Mouse (Mus musculus) adrenal gland, adult 18-20 months (tissue): ENCODE data around the gene Pard3. TPM values are rescaled to one million over a fixed set of nuclear protein-coding genes. Genes with fewer than 3 reads are reported as not detected.
A peak's percentile ranks its signal among the peaks of the same experiment; 100 is the strongest.

ENCODE experiments used
- DNase-seq, 2 experiments: peaks; one replicate each; pipeline ENCODE4 v3.0.0; 2021 to 2022; ENCODE audit warnings: low spot score in 2 of 2
- total RNA-seq, 2 experiments: library from RNA; stranded (reverse); gene quantifications; 1 replicate in 1 of 2; 2 replicates in 1 of 2; pipeline ENCODE4 v1.2.3; 2021

Pard3 gene
- total RNA-seq, 2 experiments from 2014 or later: 32.5 to 42.2 TPM

DNA sequence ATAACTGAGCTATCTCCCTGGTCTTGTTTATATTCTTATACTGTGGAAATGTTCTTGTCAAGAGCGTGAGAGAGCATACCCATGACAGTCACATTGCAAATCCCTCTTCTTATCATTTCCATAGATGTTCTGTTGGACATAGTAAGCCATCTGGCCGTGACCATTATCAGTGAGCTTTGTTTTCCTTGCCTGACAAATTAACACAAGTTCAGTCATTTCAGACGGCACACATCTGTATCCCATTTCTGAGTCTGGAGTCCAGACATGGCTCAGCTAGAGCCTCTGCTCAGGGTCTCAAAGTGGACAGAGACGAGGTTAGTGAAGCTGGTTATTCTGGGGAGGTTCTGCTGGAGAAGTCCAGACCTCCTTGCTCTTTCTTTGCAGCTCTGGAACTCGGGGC lies 523.0 kb downstream of the Pard3 start:
- DNase-seq: no peak

DNA sequence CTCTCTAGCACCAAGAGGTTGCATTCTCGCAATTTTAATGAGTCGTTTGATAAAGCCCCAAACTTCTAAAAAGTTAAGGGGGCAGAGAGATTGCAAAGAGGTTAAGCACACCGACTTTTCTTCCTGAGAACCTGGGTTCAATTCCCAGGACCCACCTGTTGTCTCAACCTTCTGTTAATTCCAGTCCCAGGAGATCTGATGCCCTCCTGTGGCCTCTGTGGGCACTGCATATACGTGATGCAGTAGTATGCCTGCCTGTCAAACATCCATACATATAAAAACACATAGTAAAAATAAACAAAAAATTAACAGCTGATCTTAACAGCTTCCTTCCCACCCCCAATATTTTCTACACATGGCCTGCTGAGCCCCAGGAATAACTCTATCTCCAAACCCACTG lies 524.6 kb downstream of the Pard3 start:
- DNase-seq: peak; percentile 16 to 43

DNA sequence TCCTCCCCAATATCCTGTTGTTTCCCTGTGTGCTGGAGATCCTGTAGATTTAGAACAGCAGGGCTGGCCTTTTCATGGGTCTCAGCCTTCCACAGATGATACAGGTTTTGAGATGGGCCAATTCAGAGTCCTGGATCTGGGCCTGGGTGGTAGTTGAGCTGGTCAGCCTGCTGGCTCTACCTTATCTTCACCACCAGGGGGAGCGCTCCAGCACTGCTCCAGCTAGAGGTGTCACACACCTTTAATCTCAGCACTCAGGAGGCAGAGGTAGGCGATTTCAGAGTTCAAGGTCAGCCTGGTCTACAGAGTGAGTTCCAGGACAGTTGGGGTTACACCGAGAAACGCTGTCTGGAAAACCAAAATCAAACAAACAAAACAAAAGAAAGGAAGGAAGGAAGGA lies 525.6 kb downstream of the Pard3 start:
- DNase-seq: peak; percentile 61 to 66

DNA sequence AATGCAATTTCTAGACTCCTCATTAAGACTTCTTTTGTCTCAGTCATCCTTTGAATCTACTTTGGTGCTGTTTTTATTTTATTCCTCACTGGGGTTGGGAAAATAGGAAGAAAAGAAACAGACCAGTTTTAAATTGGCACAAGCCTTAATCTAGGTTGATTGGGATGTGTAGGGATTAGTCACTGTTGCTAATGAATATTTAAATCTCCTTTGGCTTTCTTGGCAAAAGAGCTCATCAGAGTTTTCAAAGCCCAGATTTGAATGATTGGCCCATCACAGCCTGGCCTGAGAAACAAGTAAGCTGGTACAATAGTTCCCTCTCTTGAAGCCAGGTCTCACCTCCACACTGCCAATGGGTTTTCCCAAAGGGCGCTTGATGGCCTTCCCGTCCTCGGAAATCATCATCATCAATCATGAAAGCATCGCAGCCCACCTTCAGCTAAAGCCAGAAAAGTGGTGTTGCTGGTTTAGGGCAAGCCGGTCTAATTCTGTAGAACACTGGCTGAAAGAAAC lies 527.0 kb downstream of the Pard3 start:
- DNase-seq: no peak

DNA sequence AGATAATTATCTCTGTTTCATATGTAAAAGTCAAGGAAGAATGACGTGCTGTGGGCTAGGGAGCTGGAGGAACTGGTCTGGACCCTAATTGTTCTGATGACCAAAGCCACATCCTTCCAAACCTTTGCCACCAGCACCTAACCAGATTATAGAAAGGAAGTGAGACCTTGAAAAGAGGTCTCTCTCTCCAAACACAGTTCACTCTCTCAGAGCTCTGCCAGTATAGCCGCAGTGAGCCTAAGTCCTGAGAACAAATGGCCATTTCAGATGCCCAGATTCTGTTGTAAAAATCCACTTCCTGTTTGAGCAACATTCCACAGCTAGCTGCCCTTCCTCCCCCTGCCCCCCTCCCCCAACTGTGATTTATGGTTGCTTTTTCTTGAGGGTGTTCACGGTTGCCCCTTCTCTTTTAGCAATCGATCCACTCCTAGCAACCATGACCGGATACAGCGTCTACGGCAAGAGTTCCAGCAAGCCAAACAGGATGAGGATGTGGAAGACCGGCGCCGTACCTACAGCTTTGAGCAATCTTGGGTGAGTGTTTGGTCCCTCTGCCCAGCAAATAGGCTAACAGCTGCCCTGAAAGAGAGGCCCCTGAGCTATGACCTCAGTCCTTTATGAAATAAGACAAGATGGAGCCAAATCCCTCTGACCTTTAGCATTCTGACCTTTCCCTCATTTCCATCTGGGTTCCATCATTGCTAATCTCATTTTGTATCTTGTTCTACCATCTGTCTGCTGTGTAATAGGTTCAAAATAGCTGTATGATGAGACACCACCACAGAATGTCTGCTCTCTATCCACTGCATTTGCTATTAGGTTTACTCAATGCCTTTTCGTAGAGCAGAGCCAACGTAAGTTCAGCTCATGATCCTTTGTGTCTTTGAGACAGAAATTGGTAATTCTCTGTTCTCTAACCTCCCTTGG lies 529.2 kb downstream of the Pard3 start:
- no peak for DNase-seq

DNA sequence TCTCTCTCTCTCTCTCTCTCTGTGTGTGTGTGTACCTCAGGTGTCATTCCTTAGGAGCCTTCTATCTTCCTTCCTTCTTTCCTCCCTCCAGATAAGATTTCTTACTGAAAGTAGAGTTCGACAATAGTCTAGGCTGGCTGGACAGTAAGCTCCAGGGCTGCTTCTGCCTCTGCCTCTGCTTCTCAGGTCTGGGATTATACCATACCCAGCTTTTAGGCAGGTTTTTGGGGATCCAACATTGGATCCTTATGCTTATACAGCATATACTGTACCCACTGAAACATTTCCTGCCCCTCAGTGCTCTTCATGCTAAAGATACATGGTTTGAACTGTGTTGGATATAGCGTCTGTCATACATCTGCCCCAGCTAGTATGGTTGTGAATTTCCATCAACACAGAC lies 536.9 kb downstream of the Pard3 start:
- DNase-seq: no peak

DNA sequence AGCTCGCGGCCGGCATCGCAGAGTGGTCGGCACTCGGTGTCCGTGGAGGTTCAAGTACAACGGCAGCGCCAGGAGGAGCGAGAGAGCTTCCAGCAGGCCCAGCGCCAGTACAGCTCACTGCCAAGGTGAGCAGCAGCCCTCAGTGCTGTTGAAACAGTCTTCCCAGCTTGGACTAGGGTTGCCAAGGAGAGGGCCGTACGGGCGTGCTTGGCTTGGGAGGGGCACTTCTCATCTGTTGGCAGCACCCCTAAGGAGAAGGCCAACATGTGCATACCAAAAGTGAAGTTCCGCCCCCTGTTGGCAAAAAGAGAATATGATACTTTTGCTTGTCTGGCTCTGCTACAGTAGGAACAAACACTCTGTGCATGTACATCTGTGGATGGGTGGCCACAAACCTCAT lies 539.4 kb downstream of the Pard3 start:
- DNase-seq: peak in 1 of 2 experiments; percentile 26

DNA sequence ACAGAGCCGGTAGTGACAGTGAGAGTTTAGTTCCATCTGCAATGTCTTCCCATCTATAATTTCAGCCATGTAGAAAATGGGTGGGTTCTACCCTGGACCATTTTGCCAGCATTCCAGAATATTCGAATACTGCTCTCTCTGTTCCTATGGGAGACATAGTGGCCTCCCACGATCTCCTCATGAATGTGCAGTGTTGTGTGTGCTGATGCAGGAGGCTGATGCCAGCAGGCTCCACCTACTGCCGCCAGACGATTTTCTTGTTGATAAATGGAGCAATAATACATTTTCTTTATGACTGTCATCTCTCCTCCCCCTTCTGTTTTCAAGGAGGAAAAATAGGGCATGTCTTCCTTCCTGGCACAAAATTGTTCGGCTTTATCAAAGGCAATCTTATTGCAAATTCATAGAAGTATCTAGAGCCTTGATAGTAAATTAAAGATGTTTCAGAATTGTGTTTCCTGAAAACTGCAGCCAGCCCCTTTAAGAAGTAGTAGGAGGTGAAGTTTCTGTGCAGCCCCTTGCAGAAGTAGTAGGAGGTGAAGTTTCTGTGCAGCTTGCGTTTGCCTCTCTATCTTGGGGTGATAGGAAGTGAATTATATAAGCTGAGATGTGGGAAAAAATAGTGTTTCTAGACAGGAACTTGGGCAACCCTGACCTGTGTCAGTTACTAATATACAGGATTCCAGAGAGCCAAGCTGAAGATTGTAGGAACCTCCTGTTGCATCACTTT lies 545.0 kb downstream of the Pard3 start:
- no peak for DNase-seq

DNA sequence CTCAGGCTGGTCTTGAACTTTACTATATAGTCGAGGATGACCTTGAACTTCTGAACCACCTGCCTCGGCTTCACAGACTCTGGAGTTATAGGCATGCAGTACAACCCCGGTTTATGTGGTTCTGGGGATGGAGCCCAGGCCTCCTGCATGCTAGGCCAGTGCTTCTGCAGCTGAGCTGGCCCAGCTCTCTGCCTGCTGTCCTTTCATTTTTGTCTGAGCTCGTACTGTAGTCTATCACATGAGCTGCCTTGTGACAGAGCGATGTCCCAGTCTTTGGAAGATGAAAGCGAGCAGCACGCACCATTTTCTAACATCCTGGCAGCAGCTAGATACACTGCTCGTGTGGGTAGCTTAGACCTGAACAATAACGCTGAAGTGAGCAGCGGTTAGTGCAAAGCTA lies 545.6 kb downstream of the Pard3 start:
- DNase-seq: no peak

DNA sequence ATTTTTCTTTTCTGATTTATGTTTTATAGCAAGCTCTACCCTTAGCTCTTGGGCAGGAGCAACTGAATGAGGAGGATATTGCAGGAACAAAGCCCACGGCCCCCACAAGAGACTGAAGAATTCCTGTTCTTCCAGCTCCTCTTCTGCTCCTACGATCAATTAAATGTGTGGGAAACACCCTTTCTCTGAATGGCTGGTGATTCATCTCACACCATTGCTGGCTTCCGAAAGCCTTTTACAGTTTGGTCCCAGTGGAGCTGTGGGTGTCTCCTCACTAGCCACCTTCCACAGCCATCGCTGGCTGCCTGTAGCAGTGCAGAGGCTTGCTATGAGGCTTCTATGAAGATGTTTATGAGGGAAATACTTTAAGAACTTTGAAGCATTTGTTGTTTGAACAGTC lies 550.5 kb downstream of the Pard3 start:
- DNase-seq: no peak

DNA sequence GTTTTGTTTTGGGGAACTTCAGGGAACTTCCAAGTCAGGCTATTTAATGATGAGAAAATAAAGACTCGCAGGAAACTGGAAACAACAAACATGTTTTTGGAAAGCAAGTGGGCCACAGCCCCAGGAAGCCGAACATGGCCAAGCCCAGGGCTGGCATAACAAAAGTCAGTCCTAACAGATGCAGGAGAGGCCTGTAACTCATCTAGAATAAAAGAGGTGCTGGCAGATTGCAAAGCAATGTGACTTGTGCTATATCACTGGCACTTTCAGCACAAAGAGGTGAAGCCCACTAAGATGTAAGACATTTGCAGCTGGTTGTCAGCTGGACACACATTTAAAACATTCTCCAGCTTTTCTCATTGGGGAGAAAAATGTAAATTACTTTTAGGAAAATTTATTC lies 553.0 kb downstream of the Pard3 start:
- DNase-seq: no peak

DNA sequence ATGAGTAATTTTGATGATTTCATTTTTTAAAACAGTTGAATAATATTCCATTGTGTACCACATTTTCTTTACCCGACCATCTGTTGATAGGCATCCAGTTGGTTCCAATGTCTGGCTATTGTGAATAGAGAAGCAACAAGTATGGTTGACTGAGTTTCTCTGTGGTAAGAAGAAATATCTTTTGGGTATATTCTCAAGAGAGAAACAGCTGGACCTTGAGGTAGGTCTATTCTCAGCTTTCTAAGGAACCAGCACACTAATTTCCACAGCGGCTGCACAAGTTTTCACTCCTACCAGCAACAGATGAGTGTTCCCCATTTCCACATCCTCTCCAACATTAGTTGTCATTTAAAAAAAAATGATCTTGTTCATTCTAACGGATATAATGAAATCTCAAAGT lies 558.4 kb downstream of the Pard3 start:
- DNase-seq: no peak

DNA sequence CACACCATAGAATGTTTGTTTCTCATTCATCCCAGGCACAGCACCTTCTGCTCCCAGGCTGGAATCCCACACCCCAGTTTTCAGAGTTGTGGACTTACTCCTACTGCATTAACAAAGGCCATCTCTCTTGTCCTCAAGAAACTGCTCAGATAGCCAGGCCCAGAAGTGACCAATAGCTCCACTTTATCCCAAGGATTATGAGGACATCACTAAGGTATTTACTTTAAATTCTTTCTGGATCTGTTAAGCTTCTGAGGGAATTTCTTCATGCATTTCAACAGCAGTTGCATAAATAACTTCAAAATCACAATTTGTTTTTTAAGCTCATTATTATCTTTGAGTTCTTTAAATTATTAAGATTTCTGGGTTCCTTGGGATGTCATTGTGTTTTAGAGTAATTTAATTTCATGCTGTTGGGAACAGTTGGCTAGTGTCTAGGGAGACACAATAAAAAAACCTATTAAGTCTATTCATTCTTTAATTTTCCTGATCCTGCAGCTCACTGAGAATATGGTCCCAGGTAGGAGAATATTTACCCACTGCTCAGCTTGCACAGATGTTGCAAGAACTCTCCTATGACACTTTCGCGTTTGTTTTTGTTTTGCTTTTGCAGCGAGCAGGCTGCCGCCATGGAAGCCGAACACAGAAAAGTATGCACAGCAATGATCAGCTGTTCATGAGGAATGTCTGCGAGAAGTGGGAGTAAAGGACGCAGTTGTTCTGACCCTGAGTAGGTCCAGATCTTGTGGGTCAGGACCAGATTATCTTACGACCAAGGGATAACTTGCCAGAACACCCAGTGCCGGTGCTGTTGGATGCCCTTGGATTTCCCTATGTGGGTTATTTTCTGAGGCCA lies 574.8 kb downstream of the Pard3 start:
- DNase-seq: no peak

DNA sequence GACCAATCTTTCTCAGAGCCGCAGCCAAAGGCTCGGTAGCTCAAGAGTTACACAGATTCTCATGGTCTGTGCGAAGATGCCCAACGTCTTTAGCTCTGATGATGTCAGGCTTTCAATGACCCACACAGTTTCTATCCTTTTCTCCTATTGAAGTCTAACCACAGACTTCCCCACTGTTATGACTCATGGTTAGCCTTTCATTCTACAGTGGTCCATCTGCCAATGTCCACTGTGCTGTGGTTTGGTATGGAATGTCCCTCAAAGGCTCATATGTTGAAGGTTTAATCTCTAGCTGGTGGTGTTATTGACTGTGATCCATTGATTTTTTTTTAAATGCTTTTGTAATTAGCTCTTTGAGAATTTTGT lies 575.4 kb downstream of the Pard3 start:
- no peak for DNase-seq

DNA sequence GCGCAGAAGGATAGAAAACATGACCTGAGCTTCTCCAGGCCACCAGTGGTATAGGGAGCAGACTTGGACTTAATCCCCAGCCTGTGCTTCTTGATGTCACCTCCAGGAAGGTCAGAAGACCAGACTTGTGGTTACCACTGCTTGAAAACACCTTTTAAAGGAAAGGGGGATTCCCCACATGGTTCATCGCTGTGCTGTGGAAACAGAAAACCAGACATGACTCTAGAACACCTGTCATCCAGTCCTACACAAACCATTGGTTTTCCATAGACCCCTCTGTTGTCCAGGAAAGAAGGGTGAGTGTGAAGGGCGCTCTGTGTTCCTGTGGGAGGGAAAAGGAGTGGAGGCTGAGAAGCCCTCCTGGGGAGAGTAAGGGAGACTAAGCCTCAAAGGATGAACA lies 591.9 kb downstream of the Pard3 start:
- DNase-seq: no peak

Other genes with a start within 250 kb of the Pard3 start
- gene Tomm20, start 118.0 kb upstream of the Pard3 start, total RNA-seq: 100 to 1,000 TPM; 186 to 207 TPM
- gene Rbm34, start 92.8 kb upstream of the Pard3 start, total RNA-seq: 10 to 100 TPM; 10.8 to 11.3 TPM